Mouse (Mus musculus): ENCODE measurements at regions not wholly inside any gene's neighbourhood (a gene's known extent, or its start where the extent isn't known, plus 50 kb on each side); places are given as distances from the start of the nearest gene placed in this dataset.

- no peak for ATAC-seq (ENCODE audit: low FRiP score)
- no peaks in the 10 kb centered on the region for H3K9me3 ChIP-seq (replicated peaks)
- H3K36me3 ChIP-seq: no peaks in the 10 kb centered on the region
- no peak overlapping the region for H3K27ac ChIP-seq
- no peak overlapping the region for H3K4me2 ChIP-seq (replicated peaks)
- H3K9ac ChIP-seq: no peak overlapping the region
- 70% methylated on average over 4 of the region's 4 CpGs for WGBS
- H3K27me3 ChIP-seq: no peaks in the 10 kb centered on the region
- peaks cover 9% of the 10 kb centered on the region for H3K4me1 ChIP-seq
- H3K4me3 ChIP-seq: no peak overlapping the region
Measured at GRCm38 (mm10) chr1:83752976-83753375, 345.0 kb upstream of the Sphkap start.

- no peak overlapping the region for H3K9ac ChIP-seq
- peak overlapping the region; percentile 91 for H3K27ac ChIP-seq
- ATAC-seq (ENCODE audit: low FRiP score): peak; percentile 83
- H3K4me3 ChIP-seq: no peak overlapping the region
- no peaks in the 10 kb centered on the region for H3K27me3 ChIP-seq
- 29% methylated on average over 4 of the region's 4 CpGs for WGBS
- H3K4me2 ChIP-seq (replicated peaks): no peak overlapping the region
- H3K36me3 ChIP-seq: no peaks in the 10 kb centered on the region
- peaks cover 12% of the 10 kb centered on the region for H3K4me1 ChIP-seq
- no peaks in the 10 kb centered on the region for H3K9me3 ChIP-seq (replicated peaks)
Measured at GRCm38 (mm10) chr1:83748974-83749373, 341.0 kb upstream of the Sphkap start.

GRCm38 (mm10) chr1:83748061-83748460, 340.1 kb upstream of the Sphkap start:
- peak; percentile 67 for ATAC-seq (ENCODE audit: low FRiP score)

GRCm38 (mm10) chr1:83747412-83747811, 339.4 kb upstream of the Sphkap start:
- H3K27ac ChIP-seq: peak overlapping the region; percentile 55
- H3K4me2 ChIP-seq (replicated peaks): no peak overlapping the region
- no peak overlapping the region for H3K4me3 ChIP-seq
- no peak overlapping the region for H3K9ac ChIP-seq
- H3K4me1 ChIP-seq: peaks cover 12% of the 10 kb centered on the region
- no peaks in the 10 kb centered on the region for H3K9me3 ChIP-seq (replicated peaks)
- no peaks in the 10 kb centered on the region for H3K27me3 ChIP-seq
- H3K36me3 ChIP-seq: no peaks in the 10 kb centered on the region
- 92% methylated on average over 3 of the region's 3 CpGs for WGBS
- no peak for ATAC-seq (ENCODE audit: low FRiP score)

More at GRCm38 (mm10) chr1:83748061-83748460, 340.1 kb upstream of the Sphkap start:
- no peak overlapping the region for H3K4me2 ChIP-seq (replicated peaks)
- H3K27ac ChIP-seq: peak overlapping the region; percentile 55
- WGBS: 48% methylated on average over 3 of the region's 3 CpGs
- no peaks in the 10 kb centered on the region for H3K9me3 ChIP-seq (replicated peaks)
- no peak overlapping the region for H3K9ac ChIP-seq
- H3K36me3 ChIP-seq: no peaks in the 10 kb centered on the region
- no peak overlapping the region for H3K4me3 ChIP-seq
- H3K4me1 ChIP-seq: peaks cover 12% of the 10 kb centered on the region
- no peaks in the 10 kb centered on the region for H3K27me3 ChIP-seq

- Histone ChIP-seq H3K9me3 (replicated peaks) (no peaks in the 10 kb centered on the region), H3K4me1 (peaks cover 12% of the 10 kb centered on the region), H3K36me3 (no peaks in the 10 kb centered on the region), H3K9ac (no peak overlapping the region), H3K27ac (peak overlapping the region; percentile 60), H3K27me3 (no peaks in the 10 kb centered on the region), H3K4me2 (replicated peaks) (no peak overlapping the region), H3K4me3 (no peak overlapping the region)
- peak; percentile 83 for ATAC-seq (ENCODE audit: low FRiP score)
- WGBS: 29% methylated on average over 6 of the region's 6 CpGs
Measured at GRCm38 (mm10) chr1:83746036-83746435, 338.0 kb upstream of the Sphkap start.

GRCm38 (mm10) chr1:83736428-83737117, 328.6 kb upstream of the Sphkap start:
- Histone ChIP-seq H3K9ac (no peak overlapping the region), H3K4me3 (no peak overlapping the region), H3K9me3 (replicated peaks) (no peaks in the 10 kb centered on the region), H3K4me1 (no peaks in the 10 kb centered on the region), H3K27me3 (no peaks in the 10 kb centered on the region), H3K36me3 (no peaks in the 10 kb centered on the region), H3K4me2 (replicated peaks) (no peak overlapping the region), H3K27ac (no peak overlapping the region)
- peak; percentile 78; the same call in 1 of the 2 replicates for ATAC-seq (ENCODE audit: low FRiP score)
- 36% methylated on average over 2 of the region's 2 CpGs for WGBS

GRCm38 (mm10) chr1:83731682-83732081, 323.7 kb upstream of the Sphkap start:
- no peaks in the 10 kb centered on the region for H3K27me3 ChIP-seq
- WGBS: 54% methylated on average over 1 of the region's 1 CpGs
- no peaks in the 10 kb centered on the region for H3K4me1 ChIP-seq
- no peak overlapping the region for H3K4me3 ChIP-seq
- H3K9me3 ChIP-seq (replicated peaks): no peaks in the 10 kb centered on the region
- no peaks in the 10 kb centered on the region for H3K36me3 ChIP-seq
- no peak overlapping the region for H3K9ac ChIP-seq
- no peak for ATAC-seq (ENCODE audit: low FRiP score)
- no peak overlapping the region for H3K4me2 ChIP-seq (replicated peaks)
- no peak overlapping the region for H3K27ac ChIP-seq

GRCm38 (mm10) chr1:83728810-83729209, 320.8 kb upstream of the Sphkap start:
- no peak overlapping the region for H3K9ac ChIP-seq
- H3K9me3 ChIP-seq (replicated peaks): no peaks in the 10 kb centered on the region
- H3K4me2 ChIP-seq (replicated peaks): no peak overlapping the region
- 79% methylated on average over 6 of the region's 6 CpGs for WGBS
- H3K4me1 ChIP-seq: no peaks in the 10 kb centered on the region
- H3K27me3 ChIP-seq: no peaks in the 10 kb centered on the region
- H3K4me3 ChIP-seq: no peak overlapping the region
- no peak overlapping the region for H3K27ac ChIP-seq
- no peaks in the 10 kb centered on the region for H3K36me3 ChIP-seq
- no peak for ATAC-seq (ENCODE audit: low FRiP score)

- no peak overlapping the region for H3K27ac ChIP-seq
- no peaks in the 10 kb centered on the region for H3K4me1 ChIP-seq
- no peaks in the 10 kb centered on the region for H3K36me3 ChIP-seq
- no peaks in the 10 kb centered on the region for H3K9me3 ChIP-seq (replicated peaks)
- H3K27me3 ChIP-seq: no peaks in the 10 kb centered on the region
- ATAC-seq (ENCODE audit: low FRiP score): no peak
- 95% methylated on average over 4 of the region's 4 CpGs for WGBS
- no peak overlapping the region for H3K4me2 ChIP-seq (replicated peaks)
- no peak overlapping the region for H3K4me3 ChIP-seq
- H3K9ac ChIP-seq: no peak overlapping the region
Measured at GRCm38 (mm10) chr1:83727938-83728337, 319.9 kb upstream of the Sphkap start.

GRCm38 (mm10) chr1:83727215-83727614, 319.2 kb upstream of the Sphkap start:
- Histone ChIP-seq H3K4me3 (no peak overlapping the region), H3K27ac (no peak overlapping the region), H3K4me1 (no peaks in the 10 kb centered on the region), H3K9ac (no peak overlapping the region), H3K27me3 (no peaks in the 10 kb centered on the region), H3K9me3 (replicated peaks) (no peaks in the 10 kb centered on the region), H3K4me2 (replicated peaks) (no peak overlapping the region), H3K36me3 (no peaks in the 10 kb centered on the region)
- 78% methylated on average over 4 of the region's 4 CpGs for WGBS
- peak; percentile 50; the same call in 1 of the 2 replicates for ATAC-seq (ENCODE audit: low FRiP score)

GRCm38 (mm10) chr1:83723096-83723495, 315.1 kb upstream of the Sphkap start:
- H3K27ac ChIP-seq: no peak overlapping the region
- no peak for ATAC-seq (ENCODE audit: low FRiP score)
- 89% methylated on average over 1 of the region's 1 CpGs for WGBS

GRCm38 (mm10) chr1:83720166-83720565, 312.2 kb upstream of the Sphkap start:
- no peak overlapping the region for H3K4me3 ChIP-seq
- H3K9ac ChIP-seq: no peak overlapping the region
- no peaks in the 10 kb centered on the region for H3K9me3 ChIP-seq (replicated peaks)
- no peak for ATAC-seq (ENCODE audit: low FRiP score)
- H3K27ac ChIP-seq: no peak overlapping the region
- no peaks in the 10 kb centered on the region for H3K4me1 ChIP-seq
- no peaks in the 10 kb centered on the region for H3K36me3 ChIP-seq
- WGBS: 89% methylated on average over 1 of the region's 1 CpGs
- no peaks in the 10 kb centered on the region for H3K27me3 ChIP-seq
- no peak overlapping the region for H3K4me2 ChIP-seq (replicated peaks)

More at GRCm38 (mm10) chr1:83723096-83723495, 315.1 kb upstream of the Sphkap start:
- Histone ChIP-seq H3K4me2 (replicated peaks) (no peak overlapping the region), H3K27me3 (no peaks in the 10 kb centered on the region), H3K4me3 (no peak overlapping the region), H3K4me1 (no peaks in the 10 kb centered on the region), H3K36me3 (no peaks in the 10 kb centered on the region), H3K9ac (no peak overlapping the region), H3K9me3 (replicated peaks) (no peaks in the 10 kb centered on the region)

- Histone ChIP-seq H3K9me3 (replicated peaks) (no peaks in the 10 kb centered on the region), H3K9ac (no peak overlapping the region), H3K4me3 (no peak overlapping the region), H3K4me2 (replicated peaks) (no peak overlapping the region), H3K36me3 (no peaks in the 10 kb centered on the region), H3K27ac (no peak overlapping the region), H3K4me1 (no peaks in the 10 kb centered on the region), H3K27me3 (no peaks in the 10 kb centered on the region)
- 0% methylated on average over 1 of the region's 1 CpGs for WGBS
- ATAC-seq (ENCODE audit: low FRiP score): no peak
Measured at GRCm38 (mm10) chr1:83717056-83717455, 309.1 kb upstream of the Sphkap start.
